Mouse (Mus musculus) heart, embryonic 12.5 days (tissue): ENCODE results near the gene Xlr4a. TPM values are rescaled to one million over a fixed set of nuclear protein-coding genes. Genes with fewer than 3 reads are reported as not detected.
"Not testable (repeated sequence)": the region's sequence is repeated elsewhere in the genome, so short reads cannot be mapped to it uniquely, and the experiment has no call there.

Source experiments
- ATAC-seq: fragments of 200-750 bp; cut with Nextera tagmentation; 2 replicates; pipeline ENCODE4 v1.8.0; 2017; ENCODE audit warnings: moderate TSS enrichment, moderate library complexity; ENCODE audit not compliant: insufficient number of reproducible peaks, low FRiP score
- H3K27ac ChIP-seq: fragments of 300-500 bp; sonication (generic); 2 replicates; pipeline ENCODE4 v1.5.1; 2016; ENCODE audit warnings: mild to moderate bottlenecking, moderate library complexity; ENCODE audit not compliant: poor library complexity, severe bottlenecking
- H3K27me3 ChIP-seq: fragments of 300-500 bp; sonication (generic); replicated peaks from 2 replicates; pipeline ENCODE4 v1.6.1; 2016; ENCODE audit warnings: mild to moderate bottlenecking, moderate library complexity
- H3K36me3 ChIP-seq: fragments of 300-500 bp; sonication (generic); 2 replicates; pipeline ENCODE4 v1.6.1; 2016; ENCODE audit warnings: mild to moderate bottlenecking, moderate library complexity
- H3K4me1 ChIP-seq: fragments of 300-500 bp; sonication (generic); replicated peaks from 2 replicates; pipeline ENCODE4 v1.6.1; 2016; ENCODE audit warnings: mild to moderate bottlenecking
- H3K4me2 ChIP-seq: fragments of 300-500 bp; sonication (generic); 2 replicates; pipeline ENCODE4 v1.6.1; 2016; ENCODE audit warnings: mild to moderate bottlenecking, moderate library complexity
- H3K4me3 ChIP-seq: fragments of 300-500 bp; sonication (generic); 2 replicates; pipeline ENCODE4 v1.5.1; 2016; ENCODE audit warnings: mild to moderate bottlenecking
- H3K9ac ChIP-seq: fragments of 300-500 bp; sonication (generic); 2 replicates; pipeline ENCODE4 v1.6.1; 2016; ENCODE audit warnings: mild to moderate bottlenecking, moderate library complexity
- H3K9me3 ChIP-seq: fragments of 300-500 bp; sonication (generic); replicated peaks from 2 replicates; pipeline ENCODE4 v1.6.1; 2016; ENCODE audit warnings: mild to moderate bottlenecking, moderate library complexity
- WGBS: fragments of 180-500 bp; shearing (Covaris S2); methylation state at CpG from one replicate; pipeline ENCODE4 v1.1.7; 2016; 5-methylcytosine and 5-hydroxymethylcytosine counted together
- polyA plus RNA-seq: library from polyadenylated mRNA; unstranded; fragments of >200 nt; fragmentation: Nextera tagmentation; extraction: Ambion mirVana; gene quantifications from 2 replicates; pipeline ENCODE4 v1.2.1, GENCODE M21; 2016

The Xlr4a gene
- polyA plus RNA-seq = 1.00 and 1.6 TPM in 2 replicates

DNA sequence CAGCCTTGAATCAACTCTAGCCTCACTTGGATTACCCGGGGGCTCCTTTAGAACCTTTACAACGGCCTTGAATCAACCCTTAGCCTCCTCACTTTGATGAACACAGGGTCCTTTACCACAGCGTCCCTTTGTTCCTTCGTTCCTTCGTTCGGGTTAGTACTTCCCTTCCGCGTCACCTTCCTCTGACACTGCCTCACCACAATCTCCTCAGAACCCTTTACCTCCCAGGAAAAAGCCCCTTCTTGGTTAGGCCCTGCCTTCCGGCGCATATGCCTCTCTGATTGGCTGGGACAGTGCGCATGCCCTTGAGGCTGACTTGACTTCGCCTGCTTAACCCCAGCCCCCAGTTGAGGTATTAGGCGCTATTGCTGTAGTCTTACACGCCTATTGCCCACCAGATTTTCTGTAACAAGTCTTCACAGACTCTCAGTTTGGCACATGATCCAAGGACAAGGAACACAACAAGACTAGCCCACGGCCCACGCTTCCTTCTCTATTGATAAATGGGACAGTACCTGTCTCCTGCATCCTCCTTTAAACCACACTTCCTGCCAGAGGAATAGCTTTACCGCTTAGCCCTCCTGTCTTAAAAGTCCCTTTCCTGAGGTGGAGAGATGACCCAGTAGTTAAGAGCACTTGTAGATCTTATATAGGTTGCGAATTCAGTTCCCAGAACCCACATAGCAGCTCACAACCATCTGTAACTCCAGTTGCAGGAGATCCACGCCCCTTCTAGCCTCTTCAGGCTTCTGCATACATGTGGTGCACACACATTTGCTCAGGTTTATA is at the start of gene Xlr4a:
Gene Xlr4a (minus strand): TSS at position 212 of the 789 bp plus-strand sequence.
- 77% methylated on average over 19 of the region's 19 CpGs for WGBS
- not testable (repeated sequence) for ATAC-seq

GRCm38 (mm10) chrX:73122859-73123829 is 40.9 kb upstream of the Xlr4a start:
- not testable (repeated sequence) for H3K4me1 ChIP-seq, H3K27me3 ChIP-seq, H3K36me3 ChIP-seq, H3K9ac ChIP-seq, H3K4me2 ChIP-seq, H3K27ac ChIP-seq, H3K4me3 ChIP-seq, H3K9me3 ChIP-seq, ATAC-seq
- WGBS = no CpG with 5 or more reads among the region's 12 CpGs

More for the DNA sequence above, at the start of gene Xlr4a:
- not testable (repeated sequence) for H3K36me3 ChIP-seq, H3K9me3 ChIP-seq, H3K27me3 ChIP-seq, H3K9ac ChIP-seq, H3K4me3 ChIP-seq, H3K4me2 ChIP-seq, H3K27ac ChIP-seq, H3K4me1 ChIP-seq

GRCm38 (mm10) chrX:73116747-73117146 is 34.5 kb upstream of the Xlr4a start, which contains the start of gene Gm14685:
Gm14685 (plus strand) TSS chrX:73117047.
- H3K9me3 ChIP-seq, H3K4me2 ChIP-seq, H3K4me3 ChIP-seq, H3K27ac ChIP-seq, H3K36me3 ChIP-seq, ATAC-seq, H3K9ac ChIP-seq, H3K27me3 ChIP-seq, H3K4me1 ChIP-seq: not testable (repeated sequence)
- WGBS = no CpG with 5 or more reads among the region's 7 CpGs

- not testable (repeated sequence) for H3K27ac ChIP-seq, H3K9ac ChIP-seq, ATAC-seq, H3K4me1 ChIP-seq, H3K9me3 ChIP-seq, H3K4me3 ChIP-seq, H3K36me3 ChIP-seq, H3K27me3 ChIP-seq, H3K4me2 ChIP-seq
- WGBS = 55% methylated on average over 13 of the region's 13 CpGs
These were observed 14.7 kb upstream of the Xlr4a start, which contains the start of gene Xlr3a for GRCm38 (mm10) chrX:73096941-73097508. Xlr3a (minus strand) TSS chrX:73097095.

DNA sequence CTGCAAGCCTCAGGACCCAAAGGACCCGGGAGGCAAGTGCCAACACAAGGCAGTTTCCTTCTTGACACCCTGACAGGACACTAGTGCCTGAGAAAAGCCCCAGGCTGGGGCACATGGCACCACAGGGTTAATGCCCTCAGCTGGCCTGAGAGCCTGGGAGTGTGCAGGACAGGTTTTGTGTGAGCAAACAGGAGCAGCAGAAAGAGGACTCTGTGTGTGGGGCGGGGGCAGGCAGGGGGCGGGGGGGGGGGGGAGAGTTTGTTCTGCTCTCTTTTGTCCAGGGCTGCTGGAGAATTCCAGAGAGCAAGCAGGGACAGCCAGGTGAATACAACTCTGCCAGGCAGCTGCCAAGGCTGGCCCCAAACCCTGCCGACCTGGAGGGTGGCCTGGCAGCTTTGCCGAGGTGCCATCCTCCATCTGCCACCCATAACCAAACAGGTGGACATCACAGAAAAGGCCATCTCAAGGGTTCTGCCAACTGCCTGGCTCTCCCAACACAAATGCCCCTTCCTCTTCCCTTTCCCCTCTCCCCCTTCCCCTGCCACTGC is 15.4 kb downstream of the Xlr4a start:
- not testable (repeated sequence) for H3K27ac ChIP-seq

GRCm38 (mm10) chrX:73064415-73064793 is 17.9 kb downstream of the Xlr4a start, which contains the start of gene Pnma3:
Pnma3 (plus strand) TSS chrX:73064787.
- H3K36me3 ChIP-seq = no peaks in the 10 kb centered on the region
- H3K4me2 ChIP-seq = peak within 1 kb of the TSS; percentile 60
- no peaks in the 10 kb centered on the region for H3K4me1 ChIP-seq
- no peak within 1 kb of the TSS for H3K9ac ChIP-seq
- ATAC-seq = no peak
- no peak within 1 kb of the TSS for H3K27ac ChIP-seq
- H3K27me3 ChIP-seq = peaks cover 30% of the 10 kb centered on the region
- WGBS = 30% methylated on average over 7 of the region's 7 CpGs
- no peaks in the 10 kb centered on the region for H3K9me3 ChIP-seq
- H3K4me3 ChIP-seq = peak within 1 kb of the TSS; percentile 24

More for the DNA sequence above, 15.4 kb downstream of the Xlr4a start:
- H3K4me3 ChIP-seq, H3K36me3 ChIP-seq, H3K4me2 ChIP-seq, ATAC-seq, H3K9ac ChIP-seq, H3K4me1 ChIP-seq, H3K9me3 ChIP-seq: not testable (repeated sequence)
- H3K27me3 ChIP-seq = peaks cover 30% of the 10 kb centered on the region
- 80% methylated on average over 1 of the region's 5 CpGs for WGBS

DNA sequence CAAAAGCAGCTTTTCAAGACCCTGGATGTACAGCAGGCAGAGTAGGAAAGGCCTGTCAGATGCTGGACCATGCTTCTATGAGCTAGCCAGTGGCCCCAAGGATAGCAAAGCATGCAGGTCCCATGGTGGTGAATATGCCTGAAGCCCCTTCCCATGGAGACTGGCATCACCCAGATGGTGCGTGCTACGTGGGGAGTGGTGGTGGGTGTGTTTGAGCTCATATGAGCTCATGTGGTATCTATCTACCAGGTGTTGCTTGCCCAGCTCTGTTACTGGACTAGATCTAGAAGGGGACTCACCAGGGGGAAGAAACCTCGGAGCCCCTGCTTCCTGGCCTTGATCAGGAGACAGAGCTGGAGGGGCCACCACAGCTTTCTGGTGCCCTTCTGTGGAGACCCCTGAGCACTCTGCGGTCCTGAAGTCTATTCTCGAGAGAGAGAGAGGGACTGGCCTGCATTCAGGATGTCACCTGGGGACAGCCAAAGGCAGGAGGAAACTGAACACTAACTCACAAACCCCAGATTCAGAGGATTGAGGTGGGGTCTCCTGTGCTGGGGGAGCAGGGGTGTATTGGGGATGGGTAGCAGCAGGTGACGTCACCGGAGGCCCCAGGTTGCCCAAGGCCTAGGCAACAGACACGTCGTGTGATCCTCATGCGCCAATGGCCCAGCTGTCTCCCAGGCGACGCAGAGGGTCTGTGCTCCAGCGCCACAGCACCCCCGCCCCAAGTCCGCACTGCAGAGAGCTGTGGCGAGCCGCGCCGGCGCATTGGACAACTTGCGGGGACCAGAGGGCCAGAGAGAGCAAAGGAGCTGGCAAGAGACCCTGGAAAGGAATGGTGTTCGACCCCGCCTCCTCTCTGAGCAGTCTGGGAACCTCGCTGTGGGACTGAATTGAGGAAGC is 18.5 kb downstream of the Xlr4a start:
- ATAC-seq = no peak
- Histone ChIP-seq H3K9me3 (no peaks in the 10 kb centered on the region), H3K36me3 (no peaks in the 10 kb centered on the region), H3K4me2 (peak overlapping the region; percentile 60), H3K27me3 (peaks cover 30% of the 10 kb centered on the region), H3K4me1 (no peaks in the 10 kb centered on the region), H3K9ac (no peak overlapping the region), H3K27ac (no peak overlapping the region), H3K4me3 (peak overlapping the region; percentile 24)
- 34% methylated on average over 24 of the region's 24 CpGs for WGBS

DNA sequence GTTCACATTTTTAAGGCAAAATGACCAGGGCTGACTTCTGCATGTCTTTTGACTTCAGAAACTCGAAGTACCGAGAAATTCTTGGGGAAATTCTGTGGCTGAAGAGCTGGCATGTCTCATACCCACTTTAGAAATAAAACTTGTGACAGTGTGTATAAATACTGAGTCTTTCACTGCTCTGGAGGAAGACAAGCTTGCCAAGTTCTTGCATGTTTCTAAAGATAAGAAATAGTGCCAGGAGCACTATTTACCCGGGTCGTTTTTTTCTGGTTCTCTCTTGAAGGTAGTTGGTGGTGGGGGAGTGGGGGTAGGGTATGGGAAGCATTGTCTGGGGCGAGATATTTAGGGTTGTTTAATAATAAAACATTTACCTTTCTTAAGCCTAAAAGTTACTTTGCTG is 20.0 kb downstream of the Xlr4a start:
- no peak overlapping the region for H3K4me3 ChIP-seq
- no peak overlapping the region for H3K4me2 ChIP-seq
- H3K27ac ChIP-seq = no peak overlapping the region
- no peak overlapping the region for H3K9ac ChIP-seq
- peaks cover 25% of the 10 kb centered on the region for H3K27me3 ChIP-seq
- no peaks in the 10 kb centered on the region for H3K9me3 ChIP-seq
- WGBS = 42% methylated on average over 5 of the region's 5 CpGs
- H3K4me1 ChIP-seq = no peaks in the 10 kb centered on the region
- no peak for ATAC-seq
- no peaks in the 10 kb centered on the region for H3K36me3 ChIP-seq

DNA sequence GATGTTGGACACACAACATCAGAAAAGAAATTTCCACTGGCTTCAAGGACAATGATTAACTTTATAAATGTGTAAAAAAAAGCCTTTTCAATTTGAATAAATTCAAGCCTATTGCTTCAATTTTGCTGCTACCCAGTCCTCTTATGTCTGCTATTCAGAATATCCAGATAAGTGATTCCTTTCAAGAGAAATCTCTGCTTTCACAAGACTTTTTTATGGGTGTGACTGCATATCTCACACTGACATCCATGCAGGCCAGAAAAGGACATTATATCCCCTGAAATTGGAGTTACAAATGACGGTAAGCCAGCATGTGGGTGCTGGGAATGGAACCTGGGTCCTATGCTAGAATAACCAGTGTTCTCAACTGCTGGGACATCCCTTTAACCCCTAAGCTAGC is 20.8 kb downstream of the Xlr4a start:
- Histone ChIP-seq H3K4me3 (no peak overlapping the region), H3K9me3 (no peaks in the 10 kb centered on the region), H3K9ac (no peak overlapping the region), H3K27me3 (peaks cover 25% of the 10 kb centered on the region), H3K27ac (no peak overlapping the region), H3K4me1 (no peaks in the 10 kb centered on the region), H3K36me3 (no peaks in the 10 kb centered on the region), H3K4me2 (no peak overlapping the region)
- no peak for ATAC-seq
- 74% methylated on average over 1 of the region's 1 CpGs for WGBS
